19 mouse cellular contexts compared by ENCODE assay signal in genomic region chr16:95753295-95753694, GRCm38 (mm10). TPM values are rescaled to one million over a fixed set of nuclear protein-coding genes. Genes with fewer than 3 reads are reported as not detected.
A peak's percentile ranks its signal among the peaks of the same experiment; 100 is the strongest.
DNase-seq lines count a peak whose midpoint lies in the region; ATAC-seq and TF ChIP-seq lines count a peak whose summit lies in the region.
"Had no signal": no experiment of that assay in that cellular context is flagged by ENCODE, and none has a peak within 500 bp of the region (broad histone marks: within the 10 kb centered on the region; RNA-seq: fewer than 3 reads in every experiment).

No protein-coding gene starts in this region.

- H3K9me3 ChIP-seq in lung, embryonic 16.5 days (ENCODE audit: control insufficient read depth, low read length) = no peaks in the 10 kb centered on the region
- no peaks in the 10 kb centered on the region for H3K9me3 ChIP-seq in limb, embryonic 14.5 days (ENCODE audit: control insufficient read depth, low read length)
- H3K9me3 ChIP-seq: G1E; hindbrain, embryonic 15.5 days; midbrain, embryonic 12.5 days; neural tube, embryonic 12.5 days; stomach, embryonic 15.5 days had no signal

- intact Hi-C loops in gastrocnemius, postnatal 14 days (cut with DNase I; ENCODE audit: low total_unique reads) = no loop called here

- peak overlapping the region; percentile 2; the same call in 1 of the 2 replicates for H3K27ac ChIP-seq in lung, embryonic 16.5 days (ENCODE audit: low read length)
- no peak overlapping the region for H3K27ac ChIP-seq in limb, embryonic 14.5 days (replicated peaks; ENCODE audit: low read depth, low read length)
- H3K27ac ChIP-seq: hindbrain, embryonic 15.5 days; midbrain, embryonic 12.5 days; neural tube, embryonic 12.5 days; stomach, embryonic 15.5 days had no signal

- no peaks in the 10 kb centered on the region for H3K27me3 ChIP-seq in lung, embryonic 16.5 days (ENCODE audit: control insufficient read depth, insufficient read depth, low read depth, low read length)
- no peaks in the 10 kb centered on the region for H3K27me3 ChIP-seq in limb, embryonic 14.5 days (ENCODE audit: control insufficient read depth, insufficient read depth, low read length)
- H3K27me3 ChIP-seq: hindbrain, embryonic 15.5 days; midbrain, embryonic 12.5 days; neural tube, embryonic 12.5 days; stomach, embryonic 15.5 days had no signal

- TF ChIP-seq POLR2A in limb, embryonic 14.5 days (IDR thresholded peaks at IDR 0.05; ENCODE audit: borderline replicate concordance, extremely low read depth, insufficient read depth, insufficient read length) = no peak

- H3K4me1 ChIP-seq in lung, embryonic 16.5 days (replicated peaks; ENCODE audit: control insufficient read depth, insufficient read depth, low read length) = peaks cover 26% of the 10 kb centered on the region
- peaks cover 30% of the 10 kb centered on the region for H3K4me1 ChIP-seq in limb, embryonic 14.5 days (ENCODE audit: control insufficient read depth, insufficient read depth, low read length)
- H3K4me1 ChIP-seq: hindbrain, embryonic 15.5 days; midbrain, embryonic 12.5 days; neural tube, embryonic 12.5 days had no signal

- no peak overlapping the region for H3K9ac ChIP-seq in lung, embryonic 16.5 days (ENCODE audit: low read length)
- H3K9ac ChIP-seq in limb, embryonic 14.5 days (ENCODE audit: low read depth, low read length, severe bottlenecking) = no peak overlapping the region
- H3K9ac ChIP-seq: hindbrain, embryonic 15.5 days; midbrain, embryonic 12.5 days; neural tube, embryonic 12.5 days; stomach, embryonic 15.5 days had no signal

- DNase-seq in gastrocnemius, adult 18-20 months (ENCODE audit: low spot score) = peak; percentile 49
- no peak for DNase-seq in gastrocnemius, postnatal 14 days
- DNase-seq in lung, postnatal 25 days (ENCODE audit: low spot score) = no peak
- peak; percentile 27 to 42 for DNase-seq in cerebellum, postnatal 10 days
- DNase-seq in limb, embryonic 14.5 days (ENCODE audit: low spot score) = peak; percentile 75
- no peak for DNase-seq in B cell, adult 2 months
- DNase-seq in frontal cortex, postnatal 36 days (ENCODE audit: low spot score in 2 of 2) = no peak
- DNase-seq: adrenal gland, postnatal 36 days; kidney, adult 18-20 months; kidney, postnatal 4 days; liver; lung, adult 2 months; thymus, postnatal 14 days had no signal

- WGBS in lung, embryonic 16.5 days = 15% methylated on average over 7 of the region's 7 CpGs
- WGBS in limb, embryonic 14.5 days = 22% methylated on average over 7 of the region's 7 CpGs

- H3K4me3 ChIP-seq in lung, embryonic 16.5 days (ENCODE audit: low read length) = no peak overlapping the region
- no peak overlapping the region for H3K4me3 ChIP-seq in limb, embryonic 14.5 days (replicated peaks; ENCODE audit: low read length)
- H3K4me3 ChIP-seq: hindbrain, embryonic 15.5 days; midbrain, embryonic 12.5 days; neural tube, embryonic 12.5 days; stomach, embryonic 15.5 days had no signal

- H3K4me2 ChIP-seq in lung, embryonic 16.5 days (ENCODE audit: low read depth, low read length) = no peak overlapping the region
- no peak overlapping the region for H3K4me2 ChIP-seq in limb, embryonic 14.5 days (replicated peaks; ENCODE audit: low read depth, low read length, severe bottlenecking)
- H3K4me2 ChIP-seq: hindbrain, embryonic 15.5 days; midbrain, embryonic 12.5 days; neural tube, embryonic 12.5 days; stomach, embryonic 15.5 days had no signal

- ATAC-seq in lung, embryonic 16.5 days (ENCODE audit: low read depth) = peak; percentile 53
- peak; percentile 69 for ATAC-seq in limb, embryonic 14.5 days (ENCODE audit: low FRiP score, low read depth)

- H3K36me3 ChIP-seq in lung, embryonic 16.5 days (ENCODE audit: control insufficient read depth, insufficient read depth, low read length) = no peaks in the 10 kb centered on the region
- H3K36me3 ChIP-seq in limb, embryonic 14.5 days (ENCODE audit: control insufficient read depth, insufficient read depth, low read length) = no peaks in the 10 kb centered on the region
- H3K36me3 ChIP-seq: G1E; hindbrain, embryonic 15.5 days; midbrain, embryonic 12.5 days; neural tube, embryonic 12.5 days; stomach, embryonic 15.5 days had no signal

RNA-seq across cellular contexts. Expression of gene Ets2, which starts 51.4 kb away (rescaled TPM):
- 10 to 100 TPM; 20.5 to 26.7 TPM for total RNA-seq in gastrocnemius, adult 18-20 months (2021)
- 10 to 100 TPM; 46.1 to 52.9 TPM for total RNA-seq in gastrocnemius, postnatal 14 days (2021)
- polyA plus RNA-seq in lung, embryonic 16.5 days (2015; fragmentation: Nextera tagmentation; extraction: Ambion mirVana) = 121 and 123 TPM in 2 replicates
- polyA plus RNA-seq in limb, embryonic 14.5 days (2012; rRNA removed) = 86.2 and 115 TPM in 2 replicates
- 80.4 and 93.3 TPM in 2 replicates for polyA plus RNA-seq in limb, embryonic 14.5 days (2014; fragmentation: Nextera tagmentation; extraction: Ambion mirVana)

Comparison
In these comparisons a context has a peak if more than half of its experiments do, and no peak if none do; other contexts are left out.
1. DNase-seq: peak in gastrocnemius, adult 18-20 months (single experiment), cerebellum, postnatal 10 days (2 of 2) and limb, embryonic 14.5 days (single experiment); none in gastrocnemius, postnatal 14 days (single experiment), lung, postnatal 25 days (single experiment), B cell, adult 2 months (0 of 2) and frontal cortex, postnatal 36 days (0 of 2).